Mouse (Mus musculus) midbrain, embryonic 13.5 days (tissue): ENCODE results near the gene Tsx. TPM values are rescaled to one million over a fixed set of nuclear protein-coding genes. Genes with fewer than 3 reads are reported as not detected.

Experiments used
- ATAC-seq: fragments of 200-750 bp; cut with Nextera tagmentation; 2 replicates; pipeline ENCODE4 v1.8.0; 2017; ENCODE audit warnings: mild to moderate bottlenecking, moderate TSS enrichment, moderate library complexity
- H3K27ac ChIP-seq: fragments of 300-500 bp; sonication (generic); 2 replicates; pipeline ENCODE4 v1.5.1; 2015; ENCODE audit warnings: inconsistent platforms, mild to moderate bottlenecking, moderate library complexity
- H3K27me3 ChIP-seq: fragments of 300-500 bp; sonication (generic); 2 replicates; pipeline ENCODE4 v1.6.1; 2015; ENCODE audit warnings: mild to moderate bottlenecking, inconsistent platforms
- H3K36me3 ChIP-seq: fragments of 300-500 bp; sonication (generic); 2 replicates; pipeline ENCODE4 v1.6.1; 2015; ENCODE audit warnings: mild to moderate bottlenecking, inconsistent platforms
- H3K4me1 ChIP-seq: fragments of 300-500 bp; sonication (generic); replicated peaks from 2 replicates; pipeline ENCODE4 v1.6.1; 2015; ENCODE audit warnings: inconsistent platforms
- H3K4me2 ChIP-seq: fragments of 300-500 bp; sonication (generic); replicated peaks from 2 replicates; pipeline ENCODE4 v1.6.1; 2015; ENCODE audit warnings: moderate library complexity, mild to moderate bottlenecking, inconsistent platforms
- H3K4me3 ChIP-seq: fragments of 300-500 bp; sonication (generic); replicated peaks from 2 replicates; pipeline ENCODE4 v1.5.1; 2015; ENCODE audit warnings: mild to moderate bottlenecking, inconsistent platforms
- H3K9ac ChIP-seq: fragments of 300-500 bp; sonication (generic); replicated peaks from 2 replicates; pipeline ENCODE4 v1.6.1; 2015; ENCODE audit warnings: mild to moderate bottlenecking, inconsistent platforms
- H3K9me3 ChIP-seq: fragments of 300-500 bp; sonication (generic); 2 replicates; pipeline ENCODE4 v1.6.1; 2016; ENCODE audit warnings: mild to moderate bottlenecking, inconsistent platforms
- WGBS: fragments of 180-500 bp; shearing (Covaris S2); methylation state at CpG from one replicate; pipeline ENCODE4 v1.1.7; 2015; 5-methylcytosine and 5-hydroxymethylcytosine counted together
- polyA plus RNA-seq: library from polyadenylated mRNA; unstranded; fragments of >200 nt; fragmentation: Nextera tagmentation; extraction: Ambion mirVana; gene quantifications from 2 replicates; pipeline ENCODE4 v1.2.1, GENCODE M21; 2015

Tsx gene
- 0.34 and 0.35 TPM in 2 replicates for polyA plus RNA-seq

DNA sequence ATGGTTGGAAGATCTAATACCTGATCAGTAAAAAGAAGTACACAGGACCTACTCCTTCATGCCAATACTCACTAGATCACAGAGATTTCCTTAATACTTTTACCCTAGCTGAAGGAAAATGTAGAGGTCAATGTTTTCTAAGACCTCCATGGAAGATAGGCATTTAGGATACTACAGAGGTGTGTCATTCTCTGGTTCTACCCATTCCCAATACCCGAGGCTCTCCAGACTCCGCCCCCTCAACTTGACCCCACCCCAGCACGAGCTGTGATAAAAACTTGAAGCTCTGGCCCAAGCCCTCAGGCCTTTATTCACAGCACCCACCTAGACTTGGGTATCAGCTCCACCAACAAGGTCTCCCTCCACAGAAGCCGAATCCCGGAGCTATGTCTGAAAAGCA lies at the start of gene Tsx:
TSS of gene Tsx (plus strand) at position 301 of the 400 bp plus-strand sequence.
- H3K9ac ChIP-seq: no peak within 1 kb of the TSS
- no peaks in the 10 kb centered on the region for H3K9me3 ChIP-seq
- no peaks in the 10 kb centered on the region for H3K4me1 ChIP-seq
- WGBS: 83% methylated on average over 5 of the region's 5 CpGs
- no peak within 1 kb of the TSS for H3K4me3 ChIP-seq
- no peak within 1 kb of the TSS for H3K27ac ChIP-seq
- peaks cover 73% of the 10 kb centered on the region for H3K27me3 ChIP-seq
- no peak for ATAC-seq
- no peaks in the 10 kb centered on the region for H3K36me3 ChIP-seq
- no peak within 1 kb of the TSS for H3K4me2 ChIP-seq

DNA sequence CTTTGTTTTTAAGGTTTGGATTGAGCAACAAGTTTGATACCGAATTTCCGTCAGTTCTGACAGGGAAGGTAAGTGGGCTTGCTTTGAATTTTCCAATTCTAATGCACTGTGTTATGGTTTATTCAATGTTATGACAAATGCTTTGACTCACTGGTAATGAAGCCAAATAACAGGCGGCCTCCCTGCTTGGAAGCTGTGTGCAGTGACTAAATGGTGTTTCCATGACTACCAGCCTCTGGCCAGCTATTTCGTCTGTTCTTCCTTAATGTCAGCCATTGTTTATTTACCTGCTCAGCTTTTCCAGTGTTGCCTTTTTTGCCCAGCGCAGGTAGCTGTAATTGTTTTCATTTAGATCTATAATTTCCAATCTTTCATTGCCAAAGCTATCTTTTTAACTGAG lies 48.1 kb upstream of the Tsx start:
- 57% methylated on average over 5 of the region's 5 CpGs for WGBS
- Histone ChIP-seq H3K27me3 (peaks cover 48% of the 10 kb centered on the region), H3K36me3 (no peaks in the 10 kb centered on the region), H3K4me2 (no peak overlapping the region), H3K4me3 (no peak overlapping the region), H3K4me1 (0 out of 2 replicates have a peak, but pooled peaks cover 3% of the 10 kb centered on the region), H3K9ac (no peak overlapping the region), H3K9me3 (no peaks in the 10 kb centered on the region), H3K27ac (no peak overlapping the region)
- no peak for ATAC-seq

GRCm38 (mm10) chrX:103368650-103369049 lies 45.6 kb upstream of the Tsx start:
- no peaks in the 10 kb centered on the region for H3K36me3 ChIP-seq
- 57% methylated on average over 3 of the region's 3 CpGs for WGBS
- no peak overlapping the region for H3K4me2 ChIP-seq
- no peak overlapping the region for H3K9ac ChIP-seq
- no peak overlapping the region for H3K27ac ChIP-seq
- peaks cover 55% of the 10 kb centered on the region for H3K27me3 ChIP-seq
- no peaks in the 10 kb centered on the region for H3K9me3 ChIP-seq
- H3K4me3 ChIP-seq: no peak overlapping the region
- H3K4me1 ChIP-seq: 0 out of 2 replicates have a peak, but pooled peaks cover 3% of the 10 kb centered on the region
- ATAC-seq: no peak

- 82% methylated on average over 2 of the region's 2 CpGs for WGBS
- Histone ChIP-seq H3K4me2 (no peak overlapping the region), H3K36me3 (no peaks in the 10 kb centered on the region), H3K27ac (no peak overlapping the region), H3K4me3 (no peak overlapping the region), H3K27me3 (peaks cover 56% of the 10 kb centered on the region), H3K9me3 (no peaks in the 10 kb centered on the region), H3K4me1 (0 out of 2 replicates have a peak, but pooled peaks cover 1% of the 10 kb centered on the region), H3K9ac (no peak overlapping the region)
- no peak for ATAC-seq
Measured at GRCm38 (mm10) chrX:103371221-103371620, 43.0 kb upstream of the Tsx start.

GRCm38 (mm10) chrX:103371627-103372026 lies 42.6 kb upstream of the Tsx start:
- Histone ChIP-seq H3K4me3 (no peak overlapping the region), H3K36me3 (no peaks in the 10 kb centered on the region), H3K9ac (no peak overlapping the region), H3K4me1 (no peaks in the 10 kb centered on the region), H3K9me3 (no peaks in the 10 kb centered on the region), H3K27me3 (peaks cover 58% of the 10 kb centered on the region), H3K4me2 (no peak overlapping the region), H3K27ac (no peak overlapping the region)
- no peak for ATAC-seq
- WGBS: 35% methylated on average over 2 of the region's 2 CpGs

- no peak overlapping the region for H3K9ac ChIP-seq
- ATAC-seq: no peak
- H3K27ac ChIP-seq: no peak overlapping the region
- WGBS: 59% methylated on average over 5 of the region's 5 CpGs
- no peaks in the 10 kb centered on the region for H3K9me3 ChIP-seq
- no peaks in the 10 kb centered on the region for H3K4me1 ChIP-seq
- H3K4me3 ChIP-seq: no peak overlapping the region
- peaks cover 56% of the 10 kb centered on the region; the same call in 1 of the 2 replicates for H3K27me3 ChIP-seq
- H3K4me2 ChIP-seq: no peak overlapping the region
- H3K36me3 ChIP-seq: no peaks in the 10 kb centered on the region
Measured at GRCm38 (mm10) chrX:103374250-103374649, 40.0 kb upstream of the Tsx start.

DNA sequence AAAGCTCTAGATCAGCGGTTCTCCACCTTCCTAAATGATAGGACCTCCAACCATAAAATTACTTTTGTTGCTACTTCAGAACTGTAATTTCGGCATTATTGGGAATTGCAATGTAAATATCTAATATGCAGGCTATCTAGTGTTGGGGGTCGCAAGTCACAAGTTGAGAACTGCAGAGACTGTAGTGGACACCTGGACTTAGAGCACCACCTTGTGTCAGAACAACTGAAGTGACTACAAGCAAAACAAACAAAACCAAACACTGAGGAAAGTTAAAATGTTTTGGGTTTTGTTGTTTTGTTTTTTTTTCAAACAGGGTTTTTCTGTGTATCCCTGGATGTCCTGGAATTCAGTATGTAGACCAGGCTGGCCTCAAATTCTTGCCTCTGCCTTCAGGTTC lies 29.7 kb upstream of the Tsx start:
- no peaks in the 10 kb centered on the region for H3K4me1 ChIP-seq
- no peak overlapping the region for H3K4me2 ChIP-seq
- no peak overlapping the region for H3K27ac ChIP-seq
- no peaks in the 10 kb centered on the region for H3K9me3 ChIP-seq
- no peaks in the 10 kb centered on the region for H3K36me3 ChIP-seq
- ATAC-seq: no peak
- no peak overlapping the region for H3K4me3 ChIP-seq
- peaks cover 70% of the 10 kb centered on the region for H3K27me3 ChIP-seq
- H3K9ac ChIP-seq: no peak overlapping the region
- WGBS: 72% methylated on average over 3 of the region's 3 CpGs

- no peak for ATAC-seq
- peaks cover 55% of the 10 kb centered on the region for H3K27me3 ChIP-seq
- no peak overlapping the region for H3K27ac ChIP-seq
- no peak overlapping the region for H3K4me3 ChIP-seq
- no peaks in the 10 kb centered on the region for H3K36me3 ChIP-seq
- WGBS: 89% methylated on average over 3 of the region's 3 CpGs
- H3K4me2 ChIP-seq: no peak overlapping the region
- no peaks in the 10 kb centered on the region for H3K9me3 ChIP-seq
- no peak overlapping the region for H3K9ac ChIP-seq
- H3K4me1 ChIP-seq: no peaks in the 10 kb centered on the region
Measured at GRCm38 (mm10) chrX:103388131-103388530, 26.1 kb upstream of the Tsx start.

GRCm38 (mm10) chrX:103393841-103394240 lies 20.4 kb upstream of the Tsx start:
- H3K9ac ChIP-seq: no peak overlapping the region
- H3K27me3 ChIP-seq: peaks cover 58% of the 10 kb centered on the region
- no peak for ATAC-seq
- no peak overlapping the region for H3K27ac ChIP-seq
- no peaks in the 10 kb centered on the region for H3K4me1 ChIP-seq
- H3K9me3 ChIP-seq: no peaks in the 10 kb centered on the region
- no peak overlapping the region for H3K4me2 ChIP-seq
- H3K4me3 ChIP-seq: no peak overlapping the region
- 80% methylated on average over 1 of the region's 1 CpGs for WGBS
- no peaks in the 10 kb centered on the region for H3K36me3 ChIP-seq

DNA sequence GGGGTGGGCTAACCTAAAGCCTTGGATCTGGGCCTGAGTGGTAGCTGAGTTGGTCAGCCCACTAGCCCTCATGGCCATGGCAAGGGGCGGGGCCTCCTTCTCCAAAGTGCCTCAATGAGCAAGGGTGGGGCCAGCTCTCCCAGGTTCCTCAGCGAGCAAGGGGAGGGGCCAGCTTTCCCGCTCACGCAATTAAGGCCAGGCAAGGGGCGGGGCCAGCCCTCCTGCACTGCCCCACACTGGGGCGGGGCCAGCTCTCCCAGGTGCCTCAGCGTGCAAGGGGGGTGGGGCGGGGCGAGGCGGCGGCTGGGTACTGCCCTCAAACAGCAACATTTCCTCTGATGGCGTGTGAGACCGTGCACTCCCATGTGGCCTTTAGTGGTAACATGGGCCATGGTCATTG lies 9.2 kb upstream of the Tsx start:
- no peak overlapping the region for H3K4me3 ChIP-seq
- no peak overlapping the region for H3K9ac ChIP-seq
- no peak for ATAC-seq
- H3K9me3 ChIP-seq: no peaks in the 10 kb centered on the region
- no peaks in the 10 kb centered on the region for H3K36me3 ChIP-seq
- H3K4me1 ChIP-seq: no peaks in the 10 kb centered on the region
- H3K27ac ChIP-seq: no peak overlapping the region
- 40% methylated on average over 13 of the region's 13 CpGs for WGBS
- H3K4me2 ChIP-seq: no peak overlapping the region
- peaks cover 64% of the 10 kb centered on the region for H3K27me3 ChIP-seq

DNA sequence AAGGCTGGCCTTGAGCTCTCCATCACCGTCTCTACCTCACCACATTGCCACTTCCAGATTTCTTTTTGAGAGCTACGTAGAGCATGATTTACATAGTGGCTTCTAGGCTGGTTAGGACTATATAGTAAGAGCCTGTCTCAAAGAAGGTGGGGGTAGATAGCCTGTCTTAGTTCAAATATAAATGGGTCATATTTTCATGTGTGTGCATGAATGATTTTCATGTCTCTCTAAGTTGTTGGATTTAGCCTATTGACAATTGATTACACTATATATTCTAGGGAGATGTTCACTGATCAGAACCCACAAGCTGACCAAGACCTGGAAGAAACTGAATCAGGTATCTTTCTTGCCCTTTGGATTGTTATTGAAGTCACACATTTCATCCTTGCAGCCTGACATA lies 7.4 kb downstream of the Tsx start, which contains the start of gene Gm26992:
TSS of gene Gm26992 (plus strand) at position 301 of the 400 bp plus-strand sequence.
- no peak within 1 kb of the TSS for H3K4me3 ChIP-seq
- no peak within 1 kb of the TSS for H3K4me2 ChIP-seq
- 80% methylated on average over 2 of the region's 2 CpGs for WGBS
- H3K36me3 ChIP-seq: no peaks in the 10 kb centered on the region
- no peaks in the 10 kb centered on the region for H3K4me1 ChIP-seq
- no peak within 1 kb of the TSS for H3K27ac ChIP-seq
- ATAC-seq: no peak
- no peaks in the 10 kb centered on the region for H3K9me3 ChIP-seq
- peaks cover 56% of the 10 kb centered on the region for H3K27me3 ChIP-seq
- no peak within 1 kb of the TSS for H3K9ac ChIP-seq

DNA sequence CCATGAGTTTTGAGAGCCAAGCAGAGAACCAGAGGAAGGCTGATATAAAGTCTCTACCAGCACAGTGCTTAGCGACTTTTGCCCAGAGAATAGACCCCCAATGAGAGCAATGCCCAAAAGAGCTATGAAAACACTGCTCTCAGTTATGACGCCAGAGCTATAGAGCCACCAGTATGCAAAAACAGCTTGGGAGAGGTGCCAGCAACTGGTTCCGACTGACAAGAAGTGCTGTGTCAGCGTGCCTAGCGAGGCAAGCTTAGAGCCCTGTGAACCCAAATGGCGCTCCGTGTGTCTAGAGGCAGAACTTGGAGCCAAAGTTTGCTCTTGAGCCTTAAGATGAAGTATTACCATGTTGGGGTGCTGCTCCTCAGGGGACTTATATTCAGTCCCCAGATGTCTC lies 13.4 kb downstream of the Tsx start:
- Histone ChIP-seq H3K4me3 (no peak overlapping the region), H3K9me3 (no peaks in the 10 kb centered on the region), H3K36me3 (no peaks in the 10 kb centered on the region), H3K27me3 (peaks cover 44% of the 10 kb centered on the region), H3K27ac (no peak overlapping the region), H3K4me2 (no peak overlapping the region), H3K4me1 (no peaks in the 10 kb centered on the region), H3K9ac (no peak overlapping the region)
- WGBS: 78% methylated on average over 7 of the region's 7 CpGs
- ATAC-seq: no peak

- no peak overlapping the region for H3K4me2 ChIP-seq
- H3K9ac ChIP-seq: no peak overlapping the region
- peaks cover 56% of the 10 kb centered on the region for H3K27me3 ChIP-seq
- H3K36me3 ChIP-seq: no peaks in the 10 kb centered on the region
- no peaks in the 10 kb centered on the region for H3K4me1 ChIP-seq
- WGBS: 73% methylated on average over 7 of the region's 7 CpGs
- H3K9me3 ChIP-seq: no peaks in the 10 kb centered on the region
- no peak for ATAC-seq
- no peak overlapping the region for H3K4me3 ChIP-seq
- H3K27ac ChIP-seq: no peak overlapping the region
Measured at GRCm38 (mm10) chrX:103432293-103432692, 18.0 kb downstream of the Tsx start.
